Mouse (Mus musculus): ENCODE measurements around the gene Slc4a4.

- TF ChIP-seq CTCF (IDR thresholded peaks at IDR 0.05; ENCODE audit: insufficient read depth, low read depth, low read length), result no peak
- no peak for TF ChIP-seq POLR2A (IDR thresholded peaks at IDR 0.05; ENCODE audit: insufficient read depth, low read depth, low read length)
These were observed 337.2 kb downstream of the Slc4a4 start for GRCm38 (mm10) chr5:89223744-89224368.

Measured in olfactory bulb, adult 2 months (tissue).